Mouse (Mus musculus) heart, embryonic 14.5 days (tissue): ENCODE results near the gene Gsap. TPM values are rescaled to one million over a fixed set of nuclear protein-coding genes. Genes with fewer than 3 reads are reported as not detected.

Experiments
- ATAC-seq: fragments of 200-750 bp; cut with Nextera tagmentation; 2 replicates; pipeline ENCODE4 v1.8.0; 2017; ENCODE audit warnings: low read depth, moderate TSS enrichment; ENCODE audit not compliant: insufficient number of reproducible peaks, insufficient read depth, low FRiP score
- H3K27ac ChIP-seq, 2 experiments: fragments of 200-500 bp in 1 of 2; fragments of 300-500 bp in 1 of 2; sonication (generic) in 1 of 2; replicated peaks in 1 of 2; 2 replicates each; pipeline ENCODE4 v1.5.1; 2012 to 2014; ENCODE audit warnings: low read depth in 2 of 2, low read length in 2 of 2, control low read depth in 1 of 2, mild to moderate bottlenecking in 1 of 2, mixed read lengths in 1 of 2; ENCODE audit not compliant: control insufficient read depth in 1 of 2, insufficient read depth in 1 of 2
- H3K27me3 ChIP-seq: fragments of 300-500 bp; sonication (generic); 2 replicates; pipeline ENCODE4 v1.6.1; 2014; ENCODE audit warnings: mild to moderate bottlenecking, low read length, control low read depth; ENCODE audit not compliant: control insufficient read depth, insufficient read depth
- H3K36me3 ChIP-seq: fragments of 300-500 bp; sonication (generic); 2 replicates; pipeline ENCODE4 v1.6.1; 2014; ENCODE audit warnings: mild to moderate bottlenecking, control low read depth, low read length, mixed read lengths; ENCODE audit not compliant: control insufficient read depth, insufficient read depth
- H3K4me1 ChIP-seq, 2 experiments: fragments of 200-500 bp in 1 of 2; fragments of 300-500 bp in 1 of 2; sonication (generic) in 1 of 2; 2 replicates each; pipeline ENCODE4 v1.6.1; 2012 to 2014; ENCODE audit warnings: low read length in 2 of 2, control low read depth in 1 of 2, mixed read lengths in 1 of 2; ENCODE audit not compliant: control insufficient read depth in 2 of 2, insufficient read depth in 2 of 2
- H3K4me2 ChIP-seq: fragments of 300-500 bp; sonication (generic); 2 replicates; pipeline ENCODE4 v1.6.1; 2014; ENCODE audit warnings: mild to moderate bottlenecking, low read length
- H3K4me3 ChIP-seq, 2 experiments: fragments of 200-500 bp in 1 of 2; fragments of 300-500 bp in 1 of 2; sonication (generic) in 1 of 2; 2 replicates each; pipeline ENCODE4 v1.5.1; 2012 to 2014; ENCODE audit warnings: low read length in 2 of 2, mild to moderate bottlenecking in 2 of 2, control low read depth in 1 of 2, low read depth in 1 of 2, moderate library complexity in 1 of 2; ENCODE audit not compliant: control insufficient read depth in 1 of 2, insufficient read depth in 1 of 2
- H3K9ac ChIP-seq: fragments of 300-500 bp; sonication (generic); 2 replicates; pipeline ENCODE4 v1.6.1; 2014; ENCODE audit warnings: mild to moderate bottlenecking, low read length
- H3K9me3 ChIP-seq: fragments of 300-500 bp; sonication (generic); 2 replicates; pipeline ENCODE4 v1.6.1; 2016; ENCODE audit warnings: low read length, control low read depth; ENCODE audit not compliant: control insufficient read depth
- WGBS: fragments of 180-500 bp; shearing (Covaris S2); extraction: QIAGEN DNeasy Blood & Tissue Kit; methylation state at CpG from one replicate; pipeline ENCODE4 v1.1.7; 2014; 5-methylcytosine and 5-hydroxymethylcytosine counted together
- polyA plus RNA-seq: library from polyadenylated mRNA; unstranded; fragments of >200 nt; fragmentation: Nextera tagmentation; extraction: Ambion mirVana; gene quantifications from 2 replicates; pipeline ENCODE4 v1.2.1, GENCODE M21; 2014

The Gsap gene
- polyA plus RNA-seq, 1 experiment from 2014 or later, result 2.3 TPM

GRCm38 (mm10) chr5:21148358-21148757 lies 37.7 kb upstream of the Gsap start:
- Histone ChIP-seq H3K4me1 (peaks cover 2 to 6% of the 10 kb centered on the region in 2 experiments; a peak in 1 of 4 replicates), H3K4me2 (no peak overlapping the region), H3K27ac (no peak overlapping the region), H3K27me3 (no peaks in the 10 kb centered on the region), H3K9ac (no peak overlapping the region), H3K9me3 (0 out of 2 replicates have a peak, but pooled peaks cover 2% of the 10 kb centered on the region), H3K4me3 (no peak overlapping the region), H3K36me3 (no peaks in the 10 kb centered on the region)
- WGBS, result 72% methylated on average over 3 of the region's 3 CpGs
- no peak for ATAC-seq

DNA sequence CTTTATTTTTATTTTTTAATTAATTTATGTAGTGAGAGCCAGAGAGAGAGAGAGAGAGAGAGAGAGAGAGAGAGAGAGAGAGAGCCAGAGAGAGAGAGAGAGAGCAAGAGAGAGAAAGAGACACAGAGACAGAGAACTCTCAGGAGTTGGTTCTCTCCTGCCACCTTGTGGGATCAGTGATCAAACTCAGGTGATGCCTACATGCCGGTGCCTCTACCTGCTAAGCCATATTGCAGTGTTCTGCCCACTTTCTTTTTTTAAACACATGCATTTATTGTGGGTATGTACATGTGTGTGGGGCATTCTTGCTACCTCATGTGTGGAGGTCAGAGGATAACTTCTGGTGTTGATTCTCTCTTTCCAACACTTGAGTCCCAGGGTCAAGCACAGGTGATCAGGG lies 32.4 kb upstream of the Gsap start:
- H3K27ac ChIP-seq, result no peak overlapping the region
- H3K4me3 ChIP-seq, result no peak overlapping the region
- no peaks in the 10 kb centered on the region for H3K36me3 ChIP-seq
- WGBS, result 75% methylated on average over 1 of the region's 1 CpGs
- peaks cover 11% of the 10 kb centered on the region; the same call in 1 of the 2 replicates for H3K9me3 ChIP-seq
- no peak for ATAC-seq
- H3K9ac ChIP-seq, result no peak overlapping the region
- no peak overlapping the region for H3K4me2 ChIP-seq
- no peaks in the 10 kb centered on the region for H3K4me1 ChIP-seq
- H3K27me3 ChIP-seq, result no peaks in the 10 kb centered on the region

DNA sequence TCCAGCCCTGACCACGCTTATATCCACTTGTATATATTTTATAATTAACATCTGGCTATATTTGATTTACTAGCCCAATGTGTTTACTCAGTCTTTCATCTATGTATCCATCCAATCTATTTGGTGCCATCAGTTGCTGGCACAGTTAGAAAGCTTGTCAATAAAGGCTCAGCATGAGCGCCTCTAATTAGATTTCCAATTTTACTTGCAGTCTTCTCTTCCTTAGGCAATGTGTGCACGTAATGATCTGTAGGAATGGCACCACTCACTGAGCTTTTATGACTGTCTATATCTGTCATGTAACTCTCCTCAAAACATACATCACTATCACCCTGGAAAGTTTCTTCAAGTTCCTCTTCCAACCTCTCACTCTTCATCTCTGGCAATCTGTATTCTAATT lies 29.3 kb upstream of the Gsap start:
- H3K9me3 ChIP-seq, result peaks cover 9% of the 10 kb centered on the region; the same call in 1 of the 2 replicates
- no peak overlapping the region for H3K4me2 ChIP-seq
- H3K4me3 ChIP-seq, result no peak overlapping the region
- no peaks in the 10 kb centered on the region for H3K27me3 ChIP-seq
- H3K9ac ChIP-seq, result no peak overlapping the region
- no peak overlapping the region for H3K27ac ChIP-seq
- no peaks in the 10 kb centered on the region for H3K4me1 ChIP-seq
- 89% methylated on average over 3 of the region's 3 CpGs for WGBS
- no peak for ATAC-seq
- H3K36me3 ChIP-seq, result no peaks in the 10 kb centered on the region

GRCm38 (mm10) chr5:21159536-21159935 lies 26.5 kb upstream of the Gsap start:
- 68% methylated on average over 3 of the region's 3 CpGs for WGBS
- no peak for ATAC-seq
- no peaks in the 10 kb centered on the region for H3K4me1 ChIP-seq

DNA sequence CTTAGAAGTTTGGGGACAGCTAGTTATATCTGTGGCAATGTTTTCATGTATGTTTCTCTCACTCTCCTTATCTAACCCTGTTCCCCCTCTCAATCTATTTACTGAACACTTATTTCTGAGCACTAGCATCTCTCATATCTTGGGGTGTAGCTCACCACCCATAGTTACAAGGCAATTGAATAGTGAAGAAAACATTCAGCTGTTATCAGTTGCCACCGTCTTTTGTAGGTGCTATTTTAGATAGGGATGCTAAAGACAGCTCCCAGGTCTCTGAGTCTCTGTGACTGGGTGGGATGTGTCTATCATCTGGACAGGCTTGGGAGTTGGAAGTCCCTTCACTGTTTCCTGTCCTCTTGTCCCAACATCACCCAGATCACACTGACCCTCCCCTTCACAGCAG lies 25.3 kb upstream of the Gsap start:
- H3K27ac ChIP-seq, result no peak overlapping the region
- ATAC-seq, result no peak
- no peak overlapping the region for H3K4me3 ChIP-seq
- 6% methylated on average over 1 of the region's 1 CpGs for WGBS
- H3K4me2 ChIP-seq, result no peak overlapping the region
- peaks cover 6% of the 10 kb centered on the region; the same call in 1 of the 2 replicates for H3K9me3 ChIP-seq
- H3K36me3 ChIP-seq, result no peaks in the 10 kb centered on the region
- no peaks in the 10 kb centered on the region for H3K27me3 ChIP-seq
- no peaks in the 10 kb centered on the region for H3K4me1 ChIP-seq
- H3K9ac ChIP-seq, result no peak overlapping the region

More at GRCm38 (mm10) chr5:21159536-21159935, 26.5 kb upstream of the Gsap start:
- peaks cover 6% of the 10 kb centered on the region; the same call in 1 of the 2 replicates for H3K9me3 ChIP-seq
- no peaks in the 10 kb centered on the region for H3K36me3 ChIP-seq
- H3K4me3 ChIP-seq, result no peak overlapping the region
- no peak overlapping the region for H3K4me2 ChIP-seq
- H3K27ac ChIP-seq, result no peak overlapping the region
- H3K27me3 ChIP-seq, result no peaks in the 10 kb centered on the region
- no peak overlapping the region for H3K9ac ChIP-seq

- WGBS, result 81% methylated on average over 3 of the region's 3 CpGs
Measured at GRCm38 (mm10) chr5:21163421-21163820, 22.6 kb upstream of the Gsap start.

DNA sequence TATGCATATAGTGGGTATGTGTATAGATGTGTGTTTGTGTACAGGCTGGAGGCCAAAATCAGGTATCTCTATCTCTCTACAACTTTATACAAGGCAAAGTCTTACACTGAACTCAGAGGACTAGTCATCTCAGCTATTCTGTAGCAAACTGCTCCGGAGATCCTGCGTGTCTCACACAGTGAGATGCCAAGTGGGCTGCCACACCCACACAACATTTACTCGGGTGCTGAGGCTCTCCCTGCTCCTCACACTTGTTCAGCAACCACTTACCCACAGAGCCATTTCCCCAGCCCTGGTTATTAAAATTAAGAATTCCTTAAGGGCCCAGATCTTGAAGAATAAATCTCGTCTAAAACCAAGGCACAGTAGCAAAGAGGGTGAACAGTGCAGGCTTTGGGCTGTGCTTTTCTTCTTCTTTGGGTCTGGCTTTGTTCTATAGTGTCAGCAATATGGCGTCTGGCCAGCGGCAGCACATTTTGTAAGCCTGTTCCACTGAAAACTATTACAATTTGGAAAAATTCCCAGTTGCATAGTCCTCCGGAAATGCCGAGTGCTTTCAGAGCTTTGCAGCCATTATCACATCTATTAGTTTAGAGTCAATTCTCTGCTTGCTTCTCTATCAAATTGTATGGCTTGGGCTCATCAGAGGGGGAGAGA lies 17.2 kb upstream of the Gsap start:
- Histone ChIP-seq H3K36me3 (no peaks in the 10 kb centered on the region), H3K27ac (peak overlapping the region; percentile 48 to 53; a peak in 2 of 4 replicates), H3K4me1 (no peaks in the 10 kb centered on the region), H3K9me3 (no peaks in the 10 kb centered on the region), H3K27me3 (no peaks in the 10 kb centered on the region), H3K9ac (no peak overlapping the region), H3K4me3 (no peak overlapping the region), H3K4me2 (no peak overlapping the region)
- 70% methylated on average over 8 of the region's 8 CpGs for WGBS
- ATAC-seq, result no peak

More at GRCm38 (mm10) chr5:21163421-21163820, 22.6 kb upstream of the Gsap start:
- ATAC-seq, result no peak
- Histone ChIP-seq H3K4me2 (no peak overlapping the region), H3K27me3 (no peaks in the 10 kb centered on the region), H3K9ac (no peak overlapping the region), H3K4me1 (no peaks in the 10 kb centered on the region), H3K4me3 (no peak overlapping the region), H3K27ac (no peak overlapping the region), H3K36me3 (no peaks in the 10 kb centered on the region), H3K9me3 (no peaks in the 10 kb centered on the region)

GRCm38 (mm10) chr5:21169346-21169745 lies 16.7 kb upstream of the Gsap start:
- Histone ChIP-seq H3K9me3 (no peaks in the 10 kb centered on the region), H3K4me2 (no peak overlapping the region), H3K9ac (no peak overlapping the region), H3K4me3 (no peak overlapping the region), H3K4me1 (no peaks in the 10 kb centered on the region), H3K27me3 (no peaks in the 10 kb centered on the region), H3K36me3 (no peaks in the 10 kb centered on the region), H3K27ac (peak overlapping the region; percentile 24 to 48; a peak in 2 of 4 replicates)
- 67% methylated on average over 3 of the region's 3 CpGs for WGBS
- ATAC-seq, result no peak
